In genomic region chr16:93682689-93683507, GRCm38 (mm10) we compare ENCODE assay signal across 7 mouse cellular contexts. TPM values are rescaled to one million over a fixed set of nuclear protein-coding genes. Genes with fewer than 3 reads are reported as not detected.
DNase-seq lines count a peak whose midpoint lies in the region; ATAC-seq and TF ChIP-seq lines count a peak whose summit lies in the region.

Gene Cbr3, plus strand, starts transcription at chr16:93683215.

- no peaks in the 10 kb centered on the region for H3K9me3 ChIP-seq in embryonic facial prominence, embryonic 15.5 days (replicated peaks)
- H3K9me3 ChIP-seq in limb, embryonic 14.5 days (ENCODE audit: control insufficient read depth, low read length) = no peaks in the 10 kb centered on the region
- no peaks in the 10 kb centered on the region for H3K9me3 ChIP-seq in midbrain, embryonic 15.5 days

- H3K27me3 ChIP-seq in embryonic facial prominence, embryonic 15.5 days = peaks cover 22% of the 10 kb centered on the region
- peaks cover 54% of the 10 kb centered on the region for H3K27me3 ChIP-seq in limb, embryonic 14.5 days (ENCODE audit: control insufficient read depth, insufficient read depth, low read length)
- peaks cover 49% of the 10 kb centered on the region for H3K27me3 ChIP-seq in midbrain, embryonic 15.5 days (replicated peaks)

- WGBS in embryonic facial prominence, embryonic 15.5 days = under 1% methylated on average over 63 of the region's 63 CpGs
- 1% methylated on average over 58 of the region's 63 CpGs for WGBS in limb, embryonic 14.5 days
- WGBS in midbrain, embryonic 15.5 days = under 1% methylated on average over 63 of the region's 63 CpGs

- peak within 1 kb of the TSS; percentile 62 for H3K9ac ChIP-seq in embryonic facial prominence, embryonic 15.5 days
- H3K9ac ChIP-seq in limb, embryonic 14.5 days (ENCODE audit: low read depth, low read length, severe bottlenecking) = peak within 1 kb of the TSS; percentile 56
- H3K9ac ChIP-seq in midbrain, embryonic 15.5 days = peak within 1 kb of the TSS; percentile 26

- TF ChIP-seq POLR2A in limb, embryonic 14.5 days (IDR thresholded peaks at IDR 0.05; ENCODE audit: borderline replicate concordance, extremely low read depth, insufficient read depth, insufficient read length) = no peak

- peaks cover 21% of the 10 kb centered on the region for H3K4me1 ChIP-seq in embryonic facial prominence, embryonic 15.5 days
- peaks cover 12% of the 10 kb centered on the region for H3K4me1 ChIP-seq in limb, embryonic 14.5 days (ENCODE audit: control insufficient read depth, insufficient read depth, low read length)
- H3K4me1 ChIP-seq in midbrain, embryonic 15.5 days = peaks cover 18% of the 10 kb centered on the region

- H3K36me3 ChIP-seq in embryonic facial prominence, embryonic 15.5 days = no peaks in the 10 kb centered on the region
- no peaks in the 10 kb centered on the region for H3K36me3 ChIP-seq in limb, embryonic 14.5 days (ENCODE audit: control insufficient read depth, insufficient read depth, low read length)
- no peaks in the 10 kb centered on the region for H3K36me3 ChIP-seq in midbrain, embryonic 15.5 days (replicated peaks)

- peak; percentile 88 to 89 for DNase-seq in adrenal gland, postnatal 36 days
- peak; percentile 70 for DNase-seq in heart, adult 8-10 months (ENCODE audit: low spot score)
- peak; percentile 65 to 78 for DNase-seq in kidney, adult 8-10 months
- DNase-seq in limb, embryonic 14.5 days (ENCODE audit: low spot score) = peak; percentile 68
- peak; percentile 49 to 82 for DNase-seq in spleen, postnatal 10 days (ENCODE audit: low spot score in 2 of 2)

- peak within 1 kb of the TSS; percentile 75 for H3K27ac ChIP-seq in embryonic facial prominence, embryonic 15.5 days (replicated peaks)
- no peak within 1 kb of the TSS for H3K27ac ChIP-seq in limb, embryonic 14.5 days (replicated peaks; ENCODE audit: low read depth, low read length)
- H3K27ac ChIP-seq in midbrain, embryonic 15.5 days = no peak within 1 kb of the TSS

- peak within 1 kb of the TSS; percentile 58 for H3K4me3 ChIP-seq in embryonic facial prominence, embryonic 15.5 days (replicated peaks)
- peak within 1 kb of the TSS; percentile 49 for H3K4me3 ChIP-seq in limb, embryonic 14.5 days (replicated peaks; ENCODE audit: low read length)
- peak within 1 kb of the TSS; percentile 38 for H3K4me3 ChIP-seq in midbrain, embryonic 15.5 days

- H3K4me2 ChIP-seq in embryonic facial prominence, embryonic 15.5 days (replicated peaks) = peak within 1 kb of the TSS; percentile 99
- peak within 1 kb of the TSS; percentile 94 for H3K4me2 ChIP-seq in limb, embryonic 14.5 days (replicated peaks; ENCODE audit: low read depth, low read length, severe bottlenecking)
- peak within 1 kb of the TSS; percentile 63 for H3K4me2 ChIP-seq in midbrain, embryonic 15.5 days

- peak; percentile 88 for ATAC-seq in embryonic facial prominence, embryonic 15.5 days (ENCODE audit: insufficient number of reproducible peaks, low FRiP score, low TSS enrichment, low read depth)
- ATAC-seq in limb, embryonic 14.5 days (ENCODE audit: low FRiP score, low read depth) = peak; percentile 78
- peak; percentile 81 for ATAC-seq in midbrain, embryonic 15.5 days (replicated peaks)

RNA-seq across cellular contexts. Expression of gene Cbr3, which starts in this region (rescaled TPM):
- total RNA-seq in adrenal gland, postnatal 36 days (2021) = 1 to 10 TPM; 6.3 to 9.5 TPM
- polyA plus RNA-seq in embryonic facial prominence, embryonic 15.5 days (2015; fragmentation: Nextera tagmentation; extraction: Ambion mirVana) = 22.3 and 23.7 TPM in 2 replicates
- 1 to 10 TPM; 1.4 to 3.2 (median 2.4) TPM for total RNA-seq in heart, adult 8-10 months (2022)
- polyA plus RNA-seq in limb, embryonic 14.5 days (2012; rRNA removed) = 7.8 and 8.1 TPM in 2 replicates
- 9.1 and 11.7 TPM in 2 replicates for polyA plus RNA-seq in limb, embryonic 14.5 days (2014; fragmentation: Nextera tagmentation; extraction: Ambion mirVana)
- polyA plus RNA-seq in midbrain, embryonic 15.5 days (2015; fragmentation: Nextera tagmentation; extraction: Ambion mirVana) = 1.6 and 1.7 TPM in 2 replicates
